Mouse (Mus musculus) retina, postnatal 7 days (tissue): Measurements from ENCODE around the gene Olfr715.
"Not testable (repeated sequence)": the region's sequence is repeated elsewhere in the genome, so short reads cannot be mapped to it uniquely, and the experiment has no call there.

Source experiments
- DNase-seq: peaks from one replicate; pipeline ENCODE4 v3.0.0-alpha.2; 2012; ENCODE audit warnings: low read depth, low spot score

Gene Olfr715

GRCm38 (mm10) chr7:107130983-107131382, at the start of gene Olfr715:
TSS of gene Olfr715 (minus strand) at chr7:107131083.
- DNase-seq: not testable (repeated sequence)

- no peak for DNase-seq
Measured at GRCm38 (mm10) chr7:107180406-107180805, 49.5 kb upstream of the Olfr715 start.

GRCm38 (mm10) chr7:107166690-107167089, 35.8 kb upstream of the Olfr715 start, which contains the start of gene Nlrp14:
TSS of gene Nlrp14 (plus strand) at chr7:107166990.
- no peak for DNase-seq

- not testable (repeated sequence) for DNase-seq
Measured at GRCm38 (mm10) chr7:107138027-107138426, 7.1 kb upstream of the Olfr715 start, which contains the start of gene Olfr716. TSS of gene Olfr716 (plus strand) at chr7:107138327.

DNA sequence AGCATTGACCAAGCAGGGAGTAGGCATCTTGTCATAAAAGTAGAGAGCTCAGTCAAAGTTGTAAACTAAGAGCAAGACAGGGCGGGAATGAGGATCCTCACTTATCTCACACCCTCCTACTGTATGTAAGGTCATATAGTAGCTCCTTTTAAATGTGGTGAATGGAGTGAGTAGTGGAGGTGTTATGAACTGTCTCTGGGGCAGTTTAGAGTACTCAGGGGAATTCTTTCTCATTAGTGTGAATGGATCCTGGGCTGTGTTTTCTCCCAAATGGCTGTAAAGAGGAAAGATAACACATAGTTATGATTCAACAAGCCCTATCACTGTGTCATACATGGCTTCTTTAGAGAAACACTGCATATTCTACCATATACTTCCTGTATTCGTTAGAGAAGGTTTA, 20.6 kb downstream of the Olfr715 start, which contains the start of gene Olfr715b:
Olfr715b (minus strand) TSS at position 101 of the 400 bp plus-strand sequence.
- DNase-seq: not testable (repeated sequence)

DNA sequence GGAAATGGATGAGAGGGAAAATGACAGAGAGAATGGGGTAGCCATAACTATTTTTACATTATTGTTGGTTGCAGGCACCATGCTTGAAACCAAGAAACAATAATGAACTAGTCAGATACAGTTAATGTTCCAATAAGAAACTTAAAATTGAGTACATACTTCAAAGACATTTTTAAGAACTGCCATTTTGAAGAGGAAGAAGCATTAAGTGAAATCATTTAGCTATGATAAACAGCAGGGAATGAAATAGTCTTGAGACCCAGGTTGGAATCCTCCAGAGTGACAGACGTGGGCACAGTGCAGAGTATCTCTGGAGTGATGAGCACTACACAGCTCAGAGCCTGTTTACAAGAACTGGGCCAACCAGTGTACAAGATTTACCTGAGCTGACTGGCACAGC, 38.0 kb downstream of the Olfr715 start, which contains the start of gene Olfr17:
Olfr17 (plus strand) TSS at position 301 of the 400 bp plus-strand sequence.
- no peak for DNase-seq
